Mouse (Mus musculus): ENCODE data around the gene Aloxe3. TPM values are rescaled to one million over a fixed set of nuclear protein-coding genes. Genes with fewer than 3 reads are reported as not detected.

Gene Aloxe3
- polyA plus RNA-seq, 1 experiment from 2014 or later, result 4.3 TPM

GRCm38 (mm10) chr11:69099177-69099914, 26.4 kb upstream of the Aloxe3 start:
- DNase-seq (ENCODE audit: low spot score) (peak; percentile 53), ATAC-seq (ENCODE audit: low FRiP score) (no peak)
- Histone ChIP-seq H3K36me3 (replicated peaks; ENCODE audit: control insufficient read depth, insufficient read depth) (peaks cover 35% of the 10 kb centered on the region), H3K27ac (peak overlapping the region; percentile 56), H3K9me3 (ENCODE audit: control insufficient read depth, low read length) (no peaks in the 10 kb centered on the region), H3K27me3 (ENCODE audit: control insufficient read depth, insufficient read depth, low read length) (no peaks in the 10 kb centered on the region), H3K9ac (peak overlapping the region; percentile 68), H3K4me1 (replicated peaks; ENCODE audit: control insufficient read depth, insufficient read depth, low read length) (peaks cover 44% of the 10 kb centered on the region), H3K4me2 (replicated peaks) (peak overlapping the region; percentile 74), H3K4me3 (replicated peaks; ENCODE audit: low read length) (peak overlapping the region; percentile 46)
- under 1% methylated on average over 22 of the region's 22 CpGs for WGBS

- peaks cover 41% of the 10 kb centered on the region for H3K36me3 ChIP-seq (replicated peaks; ENCODE audit: control insufficient read depth, insufficient read depth)
- WGBS, result under 1% methylated on average over 23 of the region's 23 CpGs
- peak overlapping the region; percentile 46 for H3K4me3 ChIP-seq (replicated peaks; ENCODE audit: low read length)
- peak overlapping the region; percentile 74 for H3K4me2 ChIP-seq (replicated peaks)
- peak overlapping the region; percentile 56 for H3K27ac ChIP-seq
- DNase-seq (ENCODE audit: low spot score), result peak; percentile 82
- H3K4me1 ChIP-seq (replicated peaks; ENCODE audit: control insufficient read depth, insufficient read depth, low read length), result peaks cover 44% of the 10 kb centered on the region
- peak overlapping the region; percentile 68 for H3K9ac ChIP-seq
- peak; percentile 13; the same call in 1 of the 2 replicates for ATAC-seq (ENCODE audit: low FRiP score)
- no peaks in the 10 kb centered on the region for H3K27me3 ChIP-seq (ENCODE audit: control insufficient read depth, insufficient read depth, low read length)
- no peaks in the 10 kb centered on the region for H3K9me3 ChIP-seq (ENCODE audit: control insufficient read depth, low read length)
Measured at GRCm38 (mm10) chr11:69099915-69100345, 25.8 kb upstream of the Aloxe3 start.

- Histone ChIP-seq H3K4me2 (replicated peaks) (peak overlapping the region; percentile 74), H3K27me3 (ENCODE audit: control insufficient read depth, insufficient read depth, low read length) (no peaks in the 10 kb centered on the region), H3K4me3 (replicated peaks; ENCODE audit: low read length) (peak overlapping the region; percentile 46), H3K9ac (peak overlapping the region; percentile 68; the same call in 1 of the 2 replicates), H3K27ac (no peak overlapping the region), H3K36me3 (replicated peaks; ENCODE audit: control insufficient read depth, insufficient read depth) (peaks cover 50% of the 10 kb centered on the region), H3K4me1 (replicated peaks; ENCODE audit: control insufficient read depth, insufficient read depth, low read length) (peaks cover 38% of the 10 kb centered on the region), H3K9me3 (ENCODE audit: control insufficient read depth, low read length) (no peaks in the 10 kb centered on the region)
- 91% methylated on average over 20 of the region's 20 CpGs for whole genome bisulfite sequencing
- no peak for DNase-seq (ENCODE audit: low spot score)
- no peak for ATAC-seq (ENCODE audit: low FRiP score)
Measured at GRCm38 (mm10) chr11:69100639-69101360, 24.9 kb upstream of the Aloxe3 start.

- H3K27ac ChIP-seq, result no peak overlapping the region
- 95% methylated on average over 21 of the region's 21 CpGs for WGBS
- H3K4me2 ChIP-seq (replicated peaks), result no peak overlapping the region
- H3K9ac ChIP-seq, result no peak overlapping the region
- H3K4me3 ChIP-seq (replicated peaks; ENCODE audit: low read length), result no peak overlapping the region
- peaks cover 55% of the 10 kb centered on the region for H3K36me3 ChIP-seq (replicated peaks; ENCODE audit: control insufficient read depth, insufficient read depth)
- peaks cover 31% of the 10 kb centered on the region for H3K4me1 ChIP-seq (replicated peaks; ENCODE audit: control insufficient read depth, insufficient read depth, low read length)
- no peaks in the 10 kb centered on the region for H3K9me3 ChIP-seq (ENCODE audit: control insufficient read depth, low read length)
- DNase-seq (ENCODE audit: low spot score) (no peak), ATAC-seq (ENCODE audit: low FRiP score) (no peak)
- no peaks in the 10 kb centered on the region for H3K27me3 ChIP-seq (ENCODE audit: control insufficient read depth, insufficient read depth, low read length)
Measured at GRCm38 (mm10) chr11:69101604-69102402, 23.9 kb upstream of the Aloxe3 start.

- 93% methylated on average over 7 of the region's 7 CpGs for WGBS
- no peak overlapping the region for H3K9ac ChIP-seq
- no peak overlapping the region for H3K4me3 ChIP-seq (replicated peaks; ENCODE audit: low read length)
- H3K9me3 ChIP-seq (ENCODE audit: control insufficient read depth, low read length), result no peaks in the 10 kb centered on the region
- DNase-seq (ENCODE audit: low spot score) (no peak), ATAC-seq (ENCODE audit: low FRiP score) (no peak)
- no peaks in the 10 kb centered on the region for H3K27me3 ChIP-seq (ENCODE audit: control insufficient read depth, insufficient read depth, low read length)
- H3K27ac ChIP-seq, result no peak overlapping the region
- H3K4me1 ChIP-seq (replicated peaks; ENCODE audit: control insufficient read depth, insufficient read depth, low read length), result peaks cover 26% of the 10 kb centered on the region
- H3K4me2 ChIP-seq (replicated peaks), result no peak overlapping the region
- H3K36me3 ChIP-seq (replicated peaks; ENCODE audit: control insufficient read depth, insufficient read depth), result peaks cover 60% of the 10 kb centered on the region
Measured at GRCm38 (mm10) chr11:69102403-69102725, 23.3 kb upstream of the Aloxe3 start.

- Histone ChIP-seq H3K27ac (no peak overlapping the region), H3K27me3 (ENCODE audit: control insufficient read depth, insufficient read depth, low read length) (no peaks in the 10 kb centered on the region), H3K36me3 (replicated peaks; ENCODE audit: control insufficient read depth, insufficient read depth) (peaks cover 68% of the 10 kb centered on the region), H3K4me3 (replicated peaks; ENCODE audit: low read length) (no peak overlapping the region), H3K9ac (no peak overlapping the region), H3K9me3 (ENCODE audit: control insufficient read depth, low read length) (no peaks in the 10 kb centered on the region), H3K4me1 (replicated peaks; ENCODE audit: control insufficient read depth, insufficient read depth, low read length) (peaks cover 18% of the 10 kb centered on the region), H3K4me2 (replicated peaks) (no peak overlapping the region)
- no peak for ATAC-seq (ENCODE audit: low FRiP score)
- WGBS, result 96% methylated on average over 14 of the region's 14 CpGs
- DNase-seq (ENCODE audit: low spot score), result no peak
Measured at GRCm38 (mm10) chr11:69103121-69103520, 22.6 kb upstream of the Aloxe3 start.

GRCm38 (mm10) chr11:69103531-69104435, 21.9 kb upstream of the Aloxe3 start:
- ATAC-seq (ENCODE audit: low FRiP score) (no peak), DNase-seq (ENCODE audit: low spot score) (no peak)
- Histone ChIP-seq H3K27me3 (ENCODE audit: control insufficient read depth, insufficient read depth, low read length) (no peaks in the 10 kb centered on the region), H3K4me1 (replicated peaks; ENCODE audit: control insufficient read depth, insufficient read depth, low read length) (peaks cover 13% of the 10 kb centered on the region), H3K9ac (no peak overlapping the region), H3K27ac (no peak overlapping the region), H3K4me3 (replicated peaks; ENCODE audit: low read length) (no peak overlapping the region), H3K4me2 (replicated peaks) (no peak overlapping the region), H3K9me3 (ENCODE audit: control insufficient read depth, low read length) (no peaks in the 10 kb centered on the region), H3K36me3 (replicated peaks; ENCODE audit: control insufficient read depth, insufficient read depth) (peaks cover 74% of the 10 kb centered on the region)
- WGBS, result 93% methylated on average over 15 of the region's 15 CpGs

- Histone ChIP-seq H3K36me3 (replicated peaks; ENCODE audit: control insufficient read depth, insufficient read depth) (peaks cover 82% of the 10 kb centered on the region), H3K4me1 (replicated peaks; ENCODE audit: control insufficient read depth, insufficient read depth, low read length) (peaks cover 9% of the 10 kb centered on the region), H3K9me3 (ENCODE audit: control insufficient read depth, low read length) (no peaks in the 10 kb centered on the region), H3K4me3 (replicated peaks; ENCODE audit: low read length) (no peak overlapping the region), H3K9ac (no peak overlapping the region), H3K27ac (no peak overlapping the region), H3K27me3 (ENCODE audit: control insufficient read depth, insufficient read depth, low read length) (no peaks in the 10 kb centered on the region), H3K4me2 (replicated peaks) (no peak overlapping the region)
- ATAC-seq (ENCODE audit: low FRiP score), result no peak
- DNase-seq (ENCODE audit: low spot score), result no peak
- WGBS, result 89% methylated on average over 14 of the region's 14 CpGs
Measured at GRCm38 (mm10) chr11:69104487-69104886, 21.2 kb upstream of the Aloxe3 start.

Data from hindbrain, embryonic 14.5 days (tissue).